Mouse (Mus musculus): ENCODE results near the gene Chrnb2. TPM values are rescaled to one million over a fixed set of nuclear protein-coding genes. Genes with fewer than 3 reads are reported as not detected.

Chrnb2 gene
- polyA plus RNA-seq, 1 experiment from 2014 or later = 26.8 TPM

- peaks cover 42% of the 10 kb centered on the region for H3K4me1 ChIP-seq
- H3K9ac ChIP-seq (replicated peaks) = peak overlapping the region; percentile 96
- H3K4me3 ChIP-seq = peak overlapping the region; percentile 89
- H3K27me3 ChIP-seq = no peaks in the 10 kb centered on the region
- no peak; the same call in 1 of the 2 replicates for ATAC-seq (replicated peaks)
- no peaks in the 10 kb centered on the region for H3K9me3 ChIP-seq
- peaks cover 25% of the 10 kb centered on the region for H3K36me3 ChIP-seq
- peak overlapping the region; percentile 80 for H3K4me2 ChIP-seq (replicated peaks)
- peak overlapping the region; percentile 92 for H3K27ac ChIP-seq (replicated peaks)
- WGBS = under 1% methylated on average over 31 of the region's 37 CpGs
Measured at GRCm38 (mm10) chr3:89773740-89774211, 9.3 kb upstream of the Chrnb2 start.

GRCm38 (mm10) chr3:89772968-89773709 is 8.7 kb upstream of the Chrnb2 start, which contains the start of gene Ube2q1:
Ube2q1 (plus strand) TSS chr3:89773616.
- WGBS = under 1% methylated on average over 64 of the region's 90 CpGs
- peak within 1 kb of the TSS; percentile 80 for H3K4me2 ChIP-seq (replicated peaks)
- H3K27ac ChIP-seq (replicated peaks) = peak within 1 kb of the TSS; percentile 92
- H3K9me3 ChIP-seq = no peaks in the 10 kb centered on the region
- peak within 1 kb of the TSS; percentile 96 for H3K9ac ChIP-seq (replicated peaks)
- H3K27me3 ChIP-seq = no peaks in the 10 kb centered on the region
- H3K36me3 ChIP-seq = peaks cover 19% of the 10 kb centered on the region
- peak; percentile 95 for ATAC-seq (replicated peaks)
- H3K4me3 ChIP-seq = peak within 1 kb of the TSS; percentile 89
- H3K4me1 ChIP-seq = peaks cover 42% of the 10 kb centered on the region

GRCm38 (mm10) chr3:89772588-89772967 is 8.1 kb upstream of the Chrnb2 start:
- no peak for ATAC-seq (replicated peaks)
- Histone ChIP-seq H3K9ac (replicated peaks) (peak overlapping the region; percentile 96), H3K4me2 (replicated peaks) (peak overlapping the region; percentile 80), H3K9me3 (no peaks in the 10 kb centered on the region), H3K36me3 (peaks cover 15% of the 10 kb centered on the region), H3K4me3 (peak overlapping the region; percentile 89), H3K27me3 (no peaks in the 10 kb centered on the region), H3K4me1 (peaks cover 42% of the 10 kb centered on the region), H3K27ac (replicated peaks) (peak overlapping the region; percentile 92)
- WGBS = under 1% methylated on average over 17 of the region's 17 CpGs

GRCm38 (mm10) chr3:89770425-89771002 is 6.1 kb upstream of the Chrnb2 start:
- H3K4me2 ChIP-seq (replicated peaks) = no peak overlapping the region
- H3K4me1 ChIP-seq = peaks cover 36% of the 10 kb centered on the region
- no peak for ATAC-seq (replicated peaks)
- H3K36me3 ChIP-seq = no peaks in the 10 kb centered on the region
- no peak overlapping the region for H3K27ac ChIP-seq (replicated peaks)
- WGBS = 50% methylated on average over 2 of the region's 2 CpGs
- no peak overlapping the region for H3K4me3 ChIP-seq
- no peak overlapping the region for H3K9ac ChIP-seq (replicated peaks)
- no peaks in the 10 kb centered on the region for H3K27me3 ChIP-seq
- no peaks in the 10 kb centered on the region for H3K9me3 ChIP-seq

- H3K4me2 ChIP-seq (replicated peaks) = no peak overlapping the region
- no peaks in the 10 kb centered on the region for H3K27me3 ChIP-seq
- no peak overlapping the region for H3K4me3 ChIP-seq
- no peak for ATAC-seq (replicated peaks)
- no peaks in the 10 kb centered on the region for H3K36me3 ChIP-seq
- H3K27ac ChIP-seq (replicated peaks) = no peak overlapping the region
- WGBS = 78% methylated on average over 7 of the region's 7 CpGs
- H3K4me1 ChIP-seq = peaks cover 34% of the 10 kb centered on the region
- no peak overlapping the region for H3K9ac ChIP-seq (replicated peaks)
- no peaks in the 10 kb centered on the region for H3K9me3 ChIP-seq
Measured at GRCm38 (mm10) chr3:89769584-89769983, 5.2 kb upstream of the Chrnb2 start.

- Histone ChIP-seq H3K4me2 (replicated peaks) (peak overlapping the region; percentile 21), H3K27ac (replicated peaks) (peak overlapping the region; percentile 63), H3K9ac (replicated peaks) (peak overlapping the region; percentile 13; the same call in 1 of the 2 replicates), H3K27me3 (no peaks in the 10 kb centered on the region), H3K4me1 (peaks cover 54% of the 10 kb centered on the region), H3K9me3 (no peaks in the 10 kb centered on the region), H3K4me3 (peak overlapping the region; percentile 10), H3K36me3 (peaks cover 52% of the 10 kb centered on the region)
- ATAC-seq (replicated peaks) = peak; percentile 46
- 54% methylated on average over 3 of the region's 3 CpGs for WGBS
Measured at GRCm38 (mm10) chr3:89759786-89760185, 4.6 kb downstream of the Chrnb2 start.

GRCm38 (mm10) chr3:89757851-89758250 is 6.6 kb downstream of the Chrnb2 start:
- WGBS = 71% methylated on average over 2 of the region's 2 CpGs
- Histone ChIP-seq H3K27me3 (no peaks in the 10 kb centered on the region), H3K9me3 (no peaks in the 10 kb centered on the region), H3K27ac (replicated peaks) (no peak overlapping the region), H3K4me2 (replicated peaks) (no peak overlapping the region), H3K9ac (replicated peaks) (no peak overlapping the region), H3K36me3 (peaks cover 68% of the 10 kb centered on the region), H3K4me1 (peaks cover 39% of the 10 kb centered on the region), H3K4me3 (no peak overlapping the region)
- ATAC-seq (replicated peaks) = no peak

GRCm38 (mm10) chr3:89755283-89755682 is 9.1 kb downstream of the Chrnb2 start:
- Histone ChIP-seq H3K27me3 (no peaks in the 10 kb centered on the region), H3K4me1 (peaks cover 28% of the 10 kb centered on the region), H3K4me3 (no peak overlapping the region), H3K9me3 (no peaks in the 10 kb centered on the region), H3K36me3 (peaks cover 67% of the 10 kb centered on the region), H3K4me2 (replicated peaks) (no peak overlapping the region), H3K27ac (replicated peaks) (no peak overlapping the region), H3K9ac (replicated peaks) (no peak overlapping the region)
- no peak for ATAC-seq (replicated peaks)
- 74% methylated on average over 6 of the region's 6 CpGs for WGBS

- Histone ChIP-seq H3K9me3 (no peaks in the 10 kb centered on the region), H3K4me1 (0 out of 2 replicates have a peak, but pooled peaks cover under 1% of the 10 kb centered on the region), H3K27ac (replicated peaks) (no peak overlapping the region), H3K4me2 (replicated peaks) (no peak overlapping the region), H3K9ac (replicated peaks) (no peak overlapping the region), H3K27me3 (no peaks in the 10 kb centered on the region), H3K4me3 (no peak overlapping the region), H3K36me3 (peaks cover 82% of the 10 kb centered on the region)
- WGBS = 26% methylated on average over 1 of the region's 1 CpGs
- no peak for ATAC-seq (replicated peaks)
Measured at GRCm38 (mm10) chr3:89752307-89752706, 12.1 kb downstream of the Chrnb2 start.

- H3K9ac ChIP-seq (replicated peaks) = no peak overlapping the region
- peaks cover 48% of the 10 kb centered on the region for H3K36me3 ChIP-seq
- no peak overlapping the region for H3K4me3 ChIP-seq
- H3K27ac ChIP-seq (replicated peaks) = no peak overlapping the region
- no peaks in the 10 kb centered on the region for H3K27me3 ChIP-seq
- no peak for ATAC-seq (replicated peaks)
- H3K9me3 ChIP-seq = no peaks in the 10 kb centered on the region
- H3K4me1 ChIP-seq = no peaks in the 10 kb centered on the region
- no peak overlapping the region for H3K4me2 ChIP-seq (replicated peaks)
- 94% methylated on average over 6 of the region's 6 CpGs for WGBS
Measured at GRCm38 (mm10) chr3:89738509-89738908, 25.9 kb downstream of the Chrnb2 start.

- no peaks in the 10 kb centered on the region for H3K9me3 ChIP-seq
- H3K4me3 ChIP-seq = no peak overlapping the region
- H3K4me1 ChIP-seq = peaks cover 18% of the 10 kb centered on the region
- no peak overlapping the region for H3K9ac ChIP-seq (replicated peaks)
- H3K4me2 ChIP-seq (replicated peaks) = no peak overlapping the region
- H3K27me3 ChIP-seq = no peaks in the 10 kb centered on the region
- H3K36me3 ChIP-seq = peaks cover 6% of the 10 kb centered on the region
- H3K27ac ChIP-seq (replicated peaks) = no peak overlapping the region
- WGBS = 83% methylated on average over 4 of the region's 4 CpGs
- no peak for ATAC-seq (replicated peaks)
Measured at GRCm38 (mm10) chr3:89732091-89732490, 32.3 kb downstream of the Chrnb2 start.

All from forebrain, embryonic 15.5 days (tissue).